Mouse (Mus musculus) liver, adult 2 months (tissue): ENCODE data around the gene Myt1.
A peak's percentile ranks its signal among the peaks of the same experiment; 100 is the strongest.

ENCODE experiments used
- CTCF ChIP-seq: fragments of 200-500 bp; IDR thresholded peaks from 2 replicates; pipeline ENCODE4 v1.5.1; 2011; ENCODE audit warnings: low read depth, low read length, control low read depth
- POLR2A ChIP-seq: fragments of 200-500 bp; IDR thresholded peaks from 2 replicates; pipeline ENCODE4 v1.6.1; 2011; ENCODE audit warnings: low read length, control low read depth; ENCODE audit not compliant: insufficient read depth; ENCODE audit errors: extremely low read depth

DNA sequence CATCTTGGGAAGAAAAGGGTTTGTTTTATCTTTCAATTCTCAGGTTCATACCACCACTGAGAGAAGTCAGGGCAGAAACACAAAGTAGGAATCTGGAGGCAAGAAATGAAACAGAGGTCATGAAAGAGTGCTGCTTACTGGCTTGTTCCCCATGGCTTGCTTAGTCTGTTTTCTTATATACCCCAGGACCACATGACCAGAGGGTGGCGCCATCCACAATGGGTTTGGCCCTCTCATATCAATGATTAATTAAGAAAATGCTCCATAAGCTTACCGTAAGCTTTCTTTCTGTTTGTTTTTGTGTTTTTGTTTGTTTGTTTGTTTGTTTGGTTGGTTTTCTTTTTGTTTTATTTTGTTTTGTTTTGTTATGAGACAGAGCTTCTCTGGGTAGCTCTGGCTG lies 14.6 kb downstream of the Myt1 start:
- TF ChIP-seq CTCF: peak; percentile 54
- no peak for TF ChIP-seq POLR2A
